Mouse (Mus musculus): ENCODE measurements around the gene Mab21l1.

- TF ChIP-seq POLR2A (IDR thresholded peaks at IDR 0.05; ENCODE audit: low read depth, low read length), result no peak
- no peak for TF ChIP-seq CTCF (IDR thresholded peaks at IDR 0.05; ENCODE audit: borderline replicate concordance, insufficient read depth, low read length)
Measured at GRCm38 (mm10) chr3:55814993-55815625, 32.8 kb downstream of the Mab21l1 start.
